Mouse (Mus musculus) neutrophil, adult 83 days (primary cell): ENCODE results near the gene Klf9. TPM values are rescaled to one million over a fixed set of nuclear protein-coding genes. Genes with fewer than 3 reads are reported as not detected.

Experiments
- total RNA-seq, 2 experiments: library from RNA; stranded (reverse); gene quantifications; one replicate each; pipeline ENCODE4 v1.2.4; 2023

Klf9 gene
- 10 to 100 TPM; 11.2 to 15.3 TPM for total RNA-seq

GRCm38 (mm10) chr19:23140689-23141317 is at the start of gene Klf9:
TSS of gene Klf9 (plus strand) at chr19:23141226.

Other genes starting within 250 kb of the Klf9 start
- gene Smc5, start 132.7 kb downstream of the Klf9 start, total RNA-seq = 10 to 100 TPM; 39.6 to 40.0 TPM